Mouse (Mus musculus) cerebellum, postnatal 14 days (tissue): ENCODE data around the gene Krtap9-3.
"Not testable (repeated sequence)": the region's sequence is repeated elsewhere in the genome, so short reads cannot be mapped to it uniquely, and the experiment has no call there.

Source experiments
- DNase-seq, 2 experiments: peaks; one replicate each; pipeline ENCODE4 v3.0.0; 2021; ENCODE audit warnings: mixed read lengths in 2 of 2

Krtap9-3 gene

GRCm38 (mm10) chr11:99597742-99598141 is at the start of gene Krtap9-3:
TSS of gene Krtap9-3 (minus strand) at chr11:99598105.
- not testable (repeated sequence) for DNase-seq

- peak; percentile 10 to 14 for DNase-seq
Measured at GRCm38 (mm10) chr11:99646444-99646843, 48.5 kb upstream of the Krtap9-3 start.

GRCm38 (mm10) chr11:99644351-99644750 is 46.4 kb upstream of the Krtap9-3 start:
- DNase-seq: no peak

GRCm38 (mm10) chr11:99643635-99644139 is 45.8 kb upstream of the Krtap9-3 start, which contains the start of gene Krtap4-7:
TSS of gene Krtap4-7 (minus strand) at chr11:99644089.
- DNase-seq: not testable (repeated sequence)

- DNase-seq: no peak
Measured at GRCm38 (mm10) chr11:99640926-99641325, 43.0 kb upstream of the Krtap9-3 start.

- no peak for DNase-seq
Measured at GRCm38 (mm10) chr11:99637086-99637485, 39.2 kb upstream of the Krtap9-3 start.

- DNase-seq: no peak
Measured at GRCm38 (mm10) chr11:99634653-99635134, 36.8 kb upstream of the Krtap9-3 start, which contains the start of gene Krtap4-2. TSS of gene Krtap4-2 (minus strand) at chr11:99635084.

GRCm38 (mm10) chr11:99633293-99633692 is 35.4 kb upstream of the Krtap9-3 start:
- no peak for DNase-seq

- no peak for DNase-seq
Measured at GRCm38 (mm10) chr11:99630890-99631289, 33.0 kb upstream of the Krtap9-3 start.

- DNase-seq: no peak
Measured at GRCm38 (mm10) chr11:99628138-99628537, 30.2 kb upstream of the Krtap9-3 start, which contains the start of gene Krtap4-1. TSS of gene Krtap4-1 (minus strand) at chr11:99628238.

- DNase-seq: no peak
Measured at GRCm38 (mm10) chr11:99620335-99620734, 22.4 kb upstream of the Krtap9-3 start, which contains the start of gene Gm11562. TSS of gene Gm11562 (minus strand) at chr11:99620435.

GRCm38 (mm10) chr11:99614796-99615363 is 17.0 kb upstream of the Krtap9-3 start, which contains the start of gene Krtap2-4:
TSS of gene Krtap2-4 (minus strand) at chr11:99614846.
- no peak for DNase-seq

- not testable (repeated sequence) for DNase-seq
Measured at GRCm38 (mm10) chr11:99610089-99610488, 12.2 kb upstream of the Krtap9-3 start, which contains the start of gene Gm11937. TSS of gene Gm11937 (minus strand) at chr11:99610189.

GRCm38 (mm10) chr11:99609126-99609525 is 11.2 kb upstream of the Krtap9-3 start:
- DNase-seq: peak; percentile 4 to 25

GRCm38 (mm10) chr11:99603208-99603607 is 5.3 kb upstream of the Krtap9-3 start, which contains the start of gene Gm11938:
TSS of gene Gm11938 (minus strand) at chr11:99603308.
- DNase-seq: not testable (repeated sequence)

GRCm38 (mm10) chr11:99590981-99591380 is 6.9 kb downstream of the Krtap9-3 start, which contains the start of gene Krtap1-3:
TSS of gene Krtap1-3 (minus strand) at chr11:99591339.
- DNase-seq: no peak

GRCm38 (mm10) chr11:99585096-99585495 is 12.8 kb downstream of the Krtap9-3 start:
- no peak for DNase-seq

GRCm38 (mm10) chr11:99583245-99583704 is 14.6 kb downstream of the Krtap9-3 start, which contains the start of gene Krtap1-4:
TSS of gene Krtap1-4 (minus strand) at chr11:99583654.
- DNase-seq: no peak

- DNase-seq: no peak
Measured at GRCm38 (mm10) chr11:99581564-99581963, 16.3 kb downstream of the Krtap9-3 start.

GRCm38 (mm10) chr11:99581051-99581450 is 16.9 kb downstream of the Krtap9-3 start:
- DNase-seq: no peak

GRCm38 (mm10) chr11:99580636-99581035 is 17.3 kb downstream of the Krtap9-3 start, which contains the start of gene Krtap1-5:
TSS of gene Krtap1-5 (minus strand) at chr11:99581016.
- DNase-seq: no peak

- peak; percentile 86 to 88 for DNase-seq
Measured at GRCm38 (mm10) chr11:99574106-99574505, 23.8 kb downstream of the Krtap9-3 start.

- no peak for DNase-seq
Measured at GRCm38 (mm10) chr11:99573164-99573563, 24.7 kb downstream of the Krtap9-3 start.

GRCm38 (mm10) chr11:99566530-99566929 is 31.4 kb downstream of the Krtap9-3 start, which contains the start of gene Krtap3-1:
TSS of gene Krtap3-1 (minus strand) at chr11:99566630.
- DNase-seq: no peak
